In genomic region chr6:124847305-124847704, GRCm38 (mm10) we compare ENCODE assay signal across 8 mouse cellular contexts. TPM values are rescaled to one million over a fixed set of nuclear protein-coding genes. Genes with fewer than 3 reads are reported as not detected.
DNase-seq lines count a peak whose midpoint lies in the region; ATAC-seq and TF ChIP-seq lines count a peak whose summit lies in the region.

No protein-coding gene starts in this region.

- WGBS in forebrain, embryonic 12.5 days, result 8% methylated on average over 9 of the region's 9 CpGs
- 8% methylated on average over 9 of the region's 9 CpGs for WGBS in heart, postnatal 0 days
- WGBS in liver, embryonic 14.5 days (ENCODE audit: insufficient replicate concordance), result 17% methylated on average over 9 of the region's 9 CpGs
- 7% methylated on average over 9 of the region's 9 CpGs for WGBS in neural tube, embryonic 13.5 days

- peaks cover 7% of the 10 kb centered on the region for H3K4me1 ChIP-seq in forebrain, embryonic 12.5 days
- peaks cover 3% of the 10 kb centered on the region; the same call in 1 of the 2 replicates for H3K4me1 ChIP-seq in heart, postnatal 0 days (ENCODE audit: control insufficient read depth, insufficient read depth)
- H3K4me1 ChIP-seq in liver, embryonic 14.5 days (replicated peaks; ENCODE audit: control insufficient read depth in 2 of 2, insufficient read depth in 2 of 2, low read length in 1 of 2), result no peaks in the 10 kb centered on the region
- 0 out of 2 replicates have a peak, but pooled peaks cover 3% of the 10 kb centered on the region for H3K4me1 ChIP-seq in neural tube, embryonic 13.5 days (replicated peaks)

- peak; percentile 95 for ATAC-seq in CD4-positive, CD25-positive, alpha-beta regulatory T cell, adult 4 months
- ATAC-seq in forebrain, embryonic 12.5 days (ENCODE audit: low FRiP score), result peak; percentile 91
- peak; percentile 89 for ATAC-seq in heart, postnatal 0 days (ENCODE audit: insufficient read depth, low read depth)
- ATAC-seq in liver, embryonic 14.5 days (ENCODE audit: insufficient read depth), result peak; percentile 26; the same call in 1 of the 2 replicates
- ATAC-seq in neural tube, embryonic 13.5 days (ENCODE audit: low read depth), result peak; percentile 87

- TF ChIP-seq CTCF in heart, postnatal 0 days (IDR thresholded peaks at IDR 0.05; ENCODE audit: low read depth), result peak; percentile 98
- TF ChIP-seq CTCF in liver, embryonic 14.5 days (IDR thresholded peaks at IDR 0.05; ENCODE audit: low read depth), result peak; percentile 97

- DNase-seq in c-Kit-positive CD71-negative TER-119-negative erythroid progenitor cells, embryonic 14.5 days (ENCODE audit: low read depth), result peak; percentile 95
- DNase-seq in heart, postnatal 0 days (ENCODE audit: low spot score), result peak; percentile 89
- peak; percentile 89 to 94 for DNase-seq in kidney, postnatal 36 days
- DNase-seq in liver, embryonic 14.5 days (ENCODE audit: low read depth in 3 of 3, low spot score in 3 of 3), result peak; percentile 57 to 72 (median 57)
- peak; percentile 78 for DNase-seq in telencephalon, adult 2 months (ENCODE audit: low read depth, low spot score)

- no peaks in the 10 kb centered on the region for H3K27me3 ChIP-seq in forebrain, embryonic 12.5 days
- H3K27me3 ChIP-seq in heart, postnatal 0 days (ENCODE audit: control insufficient read depth, insufficient read depth, low read length), result no peaks in the 10 kb centered on the region
- H3K27me3 ChIP-seq in liver, embryonic 14.5 days (ENCODE audit: control insufficient read depth, insufficient read depth, low read length), result no peaks in the 10 kb centered on the region
- no peaks in the 10 kb centered on the region for H3K27me3 ChIP-seq in neural tube, embryonic 13.5 days

- no peak overlapping the region for H3K4me3 ChIP-seq in forebrain, embryonic 12.5 days (replicated peaks)
- no peak overlapping the region for H3K4me3 ChIP-seq in heart, postnatal 0 days (ENCODE audit: low read depth, low read length)
- no peak overlapping the region for H3K4me3 ChIP-seq in liver, embryonic 14.5 days (ENCODE audit: insufficient read depth in 1 of 2, low read depth in 2 of 2, low read length in 2 of 2)
- no peak overlapping the region for H3K4me3 ChIP-seq in neural tube, embryonic 13.5 days

- no peak for TF ChIP-seq EP300 in heart, postnatal 0 days (IDR thresholded peaks at IDR 0.05; ENCODE audit: low read depth)
- TF ChIP-seq EP300 in liver, embryonic 14.5 days (IDR thresholded peaks at IDR 0.05; ENCODE audit: low read depth), result no peak

- peak overlapping the region; percentile 19; the same call in 1 of the 2 replicates for H3K4me2 ChIP-seq in forebrain, embryonic 12.5 days
- no peak overlapping the region for H3K4me2 ChIP-seq in heart, postnatal 0 days (ENCODE audit: low read depth, low read length)
- no peak overlapping the region for H3K4me2 ChIP-seq in liver, embryonic 14.5 days (ENCODE audit: low read depth)
- H3K4me2 ChIP-seq in neural tube, embryonic 13.5 days, result peak overlapping the region; percentile 15; the same call in 1 of the 2 replicates

- no peaks in the 10 kb centered on the region for H3K9me3 ChIP-seq in forebrain, embryonic 12.5 days
- no peaks in the 10 kb centered on the region for H3K9me3 ChIP-seq in heart, postnatal 0 days (replicated peaks; ENCODE audit: control insufficient read depth, low read length)
- no peaks in the 10 kb centered on the region for H3K9me3 ChIP-seq in liver, embryonic 14.5 days (ENCODE audit: control insufficient read depth, low read length)
- H3K9me3 ChIP-seq in neural tube, embryonic 13.5 days, result no peaks in the 10 kb centered on the region

- H3K27ac ChIP-seq in forebrain, embryonic 12.5 days, result peak overlapping the region; percentile 71
- H3K27ac ChIP-seq in heart, postnatal 0 days (ENCODE audit: low read depth), result no peak overlapping the region
- H3K27ac ChIP-seq in liver, embryonic 14.5 days, result no peak overlapping the region
- H3K27ac ChIP-seq in neural tube, embryonic 13.5 days (replicated peaks), result peak overlapping the region; percentile 67

- H3K36me3 ChIP-seq in forebrain, embryonic 12.5 days (replicated peaks), result peaks cover 19% of the 10 kb centered on the region
- no peaks in the 10 kb centered on the region for H3K36me3 ChIP-seq in heart, postnatal 0 days (replicated peaks; ENCODE audit: control insufficient read depth, insufficient read depth, low read length)
- H3K36me3 ChIP-seq in liver, embryonic 14.5 days (replicated peaks; ENCODE audit: control insufficient read depth, insufficient read depth, low read depth), result no peaks in the 10 kb centered on the region
- H3K36me3 ChIP-seq in neural tube, embryonic 13.5 days, result peaks cover 34% of the 10 kb centered on the region; the same call in 1 of the 2 replicates

- H3K9ac ChIP-seq in forebrain, embryonic 12.5 days, result 0 out of 2 replicates have a peak overlapping the region, but pooled peaks have one; percentile 25
- no peak overlapping the region for H3K9ac ChIP-seq in heart, postnatal 0 days (replicated peaks; ENCODE audit: low read depth, low read length)
- H3K9ac ChIP-seq in liver, embryonic 14.5 days (replicated peaks), result no peak overlapping the region
- peak overlapping the region; percentile 27; the same call in 1 of the 2 replicates for H3K9ac ChIP-seq in neural tube, embryonic 13.5 days

RNA-seq across cellular contexts. Expression of gene Gnb3, which starts 7.2 kb away (rescaled TPM):
- polyA plus RNA-seq in CD4-positive, CD25-positive, alpha-beta regulatory T cell, adult 4 months (2017; shearing (Covaris generic)), result not detected
- polyA plus RNA-seq in forebrain, embryonic 12.5 days (2016; fragmentation: Nextera tagmentation; extraction: Ambion mirVana), result 0.67 and 1.1 TPM in 2 replicates
- total RNA-seq in heart, postnatal 0 days (2014; rRNA removed; ENCODE audit: low replicate concordance), result 0.50 and 4.2 TPM in 2 replicates
- 2.8 and 3.3 TPM in 2 replicates for polyA plus RNA-seq in heart, postnatal 0 days (2015; fragmentation: Nextera tagmentation; extraction: Ambion mirVana)
- 0.03 and 0.06 TPM in 2 replicates for polyA plus RNA-seq in liver, embryonic 14.5 days (2012; rRNA removed)
- 0.23 TPM in 1 of 2 replicates, not detected in the other for polyA plus RNA-seq in liver, embryonic 14.5 days (2014; fragmentation: Nextera tagmentation; extraction: Ambion mirVana)
- polyA plus RNA-seq in neural tube, embryonic 13.5 days (2015; fragmentation: Nextera tagmentation; extraction: Ambion mirVana), result 0.44 and 0.93 TPM in 2 replicates

RNA-seq across cellular contexts. Expression of gene P3h3, which starts 10.2 kb away (rescaled TPM):
- polyA plus RNA-seq in CD4-positive, CD25-positive, alpha-beta regulatory T cell, adult 4 months (2017; shearing (Covaris generic)), result under 1 TPM in 1 of 2 experiments, not detected in 1; 0.11 TPM
- polyA plus RNA-seq in forebrain, embryonic 12.5 days (2016; fragmentation: Nextera tagmentation; extraction: Ambion mirVana), result 15.0 and 19.8 TPM in 2 replicates
- 38.5 and 41.1 TPM in 2 replicates for total RNA-seq in heart, postnatal 0 days (2014; rRNA removed; ENCODE audit: low replicate concordance)
- 7.2 and 7.6 TPM in 2 replicates for polyA plus RNA-seq in heart, postnatal 0 days (2015; fragmentation: Nextera tagmentation; extraction: Ambion mirVana)
- 3.2 and 3.5 TPM in 2 replicates for polyA plus RNA-seq in liver, embryonic 14.5 days (2012; rRNA removed)
- 0.83 and 0.88 TPM in 2 replicates for polyA plus RNA-seq in liver, embryonic 14.5 days (2014; fragmentation: Nextera tagmentation; extraction: Ambion mirVana)
- polyA plus RNA-seq in neural tube, embryonic 13.5 days (2015; fragmentation: Nextera tagmentation; extraction: Ambion mirVana), result 20.5 and 20.6 TPM in 2 replicates

RNA-seq across cellular contexts. Expression of gene Gpr162, which starts 16.5 kb away (rescaled TPM):
- polyA plus RNA-seq in CD4-positive, CD25-positive, alpha-beta regulatory T cell, adult 4 months (2017; shearing (Covaris generic)), result not detected
- 9.9 and 10.2 TPM in 2 replicates for polyA plus RNA-seq in forebrain, embryonic 12.5 days (2016; fragmentation: Nextera tagmentation; extraction: Ambion mirVana)
- 2.9 and 9.7 TPM in 2 replicates for total RNA-seq in heart, postnatal 0 days (2014; rRNA removed; ENCODE audit: low replicate concordance)
- 1.2 and 1.5 TPM in 2 replicates for polyA plus RNA-seq in heart, postnatal 0 days (2015; fragmentation: Nextera tagmentation; extraction: Ambion mirVana)
- 0.03 and 0.18 TPM in 2 replicates for polyA plus RNA-seq in liver, embryonic 14.5 days (2012; rRNA removed)
- not detected in 2 replicates for polyA plus RNA-seq in liver, embryonic 14.5 days (2014; fragmentation: Nextera tagmentation; extraction: Ambion mirVana)
- 21.2 and 22.4 TPM in 2 replicates for polyA plus RNA-seq in neural tube, embryonic 13.5 days (2015; fragmentation: Nextera tagmentation; extraction: Ambion mirVana)

RNA-seq across cellular contexts. Expression of gene Cdca3, which starts 18.0 kb away (rescaled TPM):
- polyA plus RNA-seq in CD4-positive, CD25-positive, alpha-beta regulatory T cell, adult 4 months (2017; shearing (Covaris generic)), result 10 to 100 TPM in 1 of 2 experiments, 1 to 10 TPM in 1; 8.0 to 27.1 TPM
- 233 and 244 TPM in 2 replicates for polyA plus RNA-seq in forebrain, embryonic 12.5 days (2016; fragmentation: Nextera tagmentation; extraction: Ambion mirVana)
- 95.9 and 127 TPM in 2 replicates for total RNA-seq in heart, postnatal 0 days (2014; rRNA removed; ENCODE audit: low replicate concordance)
- polyA plus RNA-seq in heart, postnatal 0 days (2015; fragmentation: Nextera tagmentation; extraction: Ambion mirVana), result 51.6 and 52.9 TPM in 2 replicates
- polyA plus RNA-seq in liver, embryonic 14.5 days (2012; rRNA removed), result 147 and 165 TPM in 2 replicates
- polyA plus RNA-seq in liver, embryonic 14.5 days (2014; fragmentation: Nextera tagmentation; extraction: Ambion mirVana), result 205 and 206 TPM in 2 replicates
- 26.6 and 33.2 TPM in 2 replicates for polyA plus RNA-seq in neural tube, embryonic 13.5 days (2015; fragmentation: Nextera tagmentation; extraction: Ambion mirVana)

RNA-seq across cellular contexts. Expression of gene Usp5, which starts 18.0 kb away (rescaled TPM):
- 100 to 1,000 TPM in 1 of 2 experiments, 10 to 100 TPM in 1; 77.2 to 154 TPM for polyA plus RNA-seq in CD4-positive, CD25-positive, alpha-beta regulatory T cell, adult 4 months (2017; shearing (Covaris generic))
- 199 and 221 TPM in 2 replicates for polyA plus RNA-seq in forebrain, embryonic 12.5 days (2016; fragmentation: Nextera tagmentation; extraction: Ambion mirVana)
- total RNA-seq in heart, postnatal 0 days (2014; rRNA removed; ENCODE audit: low replicate concordance), result 92.2 and 126 TPM in 2 replicates
- polyA plus RNA-seq in heart, postnatal 0 days (2015; fragmentation: Nextera tagmentation; extraction: Ambion mirVana), result 66.4 and 73.5 TPM in 2 replicates
- 24.4 and 27.6 TPM in 2 replicates for polyA plus RNA-seq in liver, embryonic 14.5 days (2012; rRNA removed)
- polyA plus RNA-seq in liver, embryonic 14.5 days (2014; fragmentation: Nextera tagmentation; extraction: Ambion mirVana), result 38.0 and 42.5 TPM in 2 replicates
- 176 and 178 TPM in 2 replicates for polyA plus RNA-seq in neural tube, embryonic 13.5 days (2015; fragmentation: Nextera tagmentation; extraction: Ambion mirVana)

Comparison
In these comparisons a context has a peak if more than half of its experiments do, and no peak if none do; other contexts are left out.
1. ATAC-seq: peak in every context shown above with its lines; median percentile 95 in CD4-positive, CD25-positive, alpha-beta regulatory T cell, adult 4 months; 91 in forebrain, embryonic 12.5 days; 89 in heart, postnatal 0 days; 87 in neural tube, embryonic 13.5 days; 26 in liver, embryonic 14.5 days.
2. H3K27ac ChIP-seq: peak in forebrain, embryonic 12.5 days (single experiment) and neural tube, embryonic 13.5 days (single experiment); none in heart, postnatal 0 days (single experiment) and liver, embryonic 14.5 days (single experiment).
3. H3K4me2 ChIP-seq: peak in forebrain, embryonic 12.5 days (single experiment) and neural tube, embryonic 13.5 days (single experiment); none in heart, postnatal 0 days (single experiment) and liver, embryonic 14.5 days (single experiment).
4. H3K9ac ChIP-seq: peak in forebrain, embryonic 12.5 days (single experiment) and neural tube, embryonic 13.5 days (single experiment); none in heart, postnatal 0 days (single experiment) and liver, embryonic 14.5 days (single experiment).
5. Peak in every context shown above with its lines, with median percentiles within 50 percentile points of each other: DNase-seq.